Mouse (Mus musculus) kidney, adult 9 months (tissue): Measurements from ENCODE around the gene Zfp651.

Experiments used
- DNase-seq: peaks from one replicate; pipeline ENCODE4 v3.0.0; 2022

Zfp651 gene

GRCm38 (mm10) chr9:121762761-121763160 lies 3.6 kb downstream of the Zfp651 start:
- no peak for DNase-seq

GRCm38 (mm10) chr9:121763716-121764115 lies 4.6 kb downstream of the Zfp651 start:
- no peak for DNase-seq

- no peak for DNase-seq
Measured at GRCm38 (mm10) chr9:121765166-121765855, 6.2 kb downstream of the Zfp651 start.

- no peak for DNase-seq
Measured at GRCm38 (mm10) chr9:121772412-121772811, 13.3 kb downstream of the Zfp651 start.

GRCm38 (mm10) chr9:121775951-121776350 lies 16.8 kb downstream of the Zfp651 start:
- no peak for DNase-seq

- no peak for DNase-seq
Measured at GRCm38 (mm10) chr9:121776511-121776910, 17.4 kb downstream of the Zfp651 start.

GRCm38 (mm10) chr9:121777484-121778065 lies 18.4 kb downstream of the Zfp651 start, which contains the start of gene Klhl40:
TSS of gene Klhl40 (plus strand) at chr9:121777607.
- DNase-seq = no peak

- DNase-seq = no peak
Measured at GRCm38 (mm10) chr9:121778066-121778624, 19.0 kb downstream of the Zfp651 start.

- no peak for DNase-seq
Measured at GRCm38 (mm10) chr9:121784801-121785200, 25.7 kb downstream of the Zfp651 start.

- DNase-seq = no peak
Measured at GRCm38 (mm10) chr9:121785261-121785660, 26.1 kb downstream of the Zfp651 start.

GRCm38 (mm10) chr9:121786359-121786758 lies 27.2 kb downstream of the Zfp651 start:
- DNase-seq = no peak

GRCm38 (mm10) chr9:121791206-121791605 lies 32.1 kb downstream of the Zfp651 start:
- DNase-seq = peak; percentile 53

GRCm38 (mm10) chr9:121791757-121792521 lies 32.8 kb downstream of the Zfp651 start, which contains the start of gene Hhatl:
TSS of gene Hhatl (minus strand) at chr9:121792507.
- peak; percentile 31 for DNase-seq

- peak; percentile 61 for DNase-seq
Measured at GRCm38 (mm10) chr9:121794972-121795539, 35.9 kb downstream of the Zfp651 start.

- DNase-seq = peak; percentile 56
Measured at GRCm38 (mm10) chr9:121797722-121798121, 38.6 kb downstream of the Zfp651 start.

- no peak for DNase-seq
Measured at GRCm38 (mm10) chr9:121798887-121799520, 39.9 kb downstream of the Zfp651 start.

GRCm38 (mm10) chr9:121802747-121803146 lies 43.6 kb downstream of the Zfp651 start:
- DNase-seq = no peak

- no peak for DNase-seq
Measured at GRCm38 (mm10) chr9:121807546-121807945, 48.4 kb downstream of the Zfp651 start.

- no peak for DNase-seq
Measured at GRCm38 (mm10) chr9:121807947-121808346, 48.8 kb downstream of the Zfp651 start.

- DNase-seq = no peak
Measured at GRCm38 (mm10) chr9:121808511-121808910, 49.4 kb downstream of the Zfp651 start.

- DNase-seq = no peak
Measured at GRCm38 (mm10) chr9:121810081-121810821, 51.1 kb downstream of the Zfp651 start.

- no peak for DNase-seq
Measured at GRCm38 (mm10) chr9:121815183-121815582, 56.1 kb downstream of the Zfp651 start.
